Mouse (Mus musculus): ENCODE measurements around the gene Nptxr. TPM values are rescaled to one million over a fixed set of nuclear protein-coding genes. Genes with fewer than 3 reads are reported as not detected.

The Nptxr gene
- polyA plus RNA-seq, 1 experiment, result 0.03 TPM

DNA sequence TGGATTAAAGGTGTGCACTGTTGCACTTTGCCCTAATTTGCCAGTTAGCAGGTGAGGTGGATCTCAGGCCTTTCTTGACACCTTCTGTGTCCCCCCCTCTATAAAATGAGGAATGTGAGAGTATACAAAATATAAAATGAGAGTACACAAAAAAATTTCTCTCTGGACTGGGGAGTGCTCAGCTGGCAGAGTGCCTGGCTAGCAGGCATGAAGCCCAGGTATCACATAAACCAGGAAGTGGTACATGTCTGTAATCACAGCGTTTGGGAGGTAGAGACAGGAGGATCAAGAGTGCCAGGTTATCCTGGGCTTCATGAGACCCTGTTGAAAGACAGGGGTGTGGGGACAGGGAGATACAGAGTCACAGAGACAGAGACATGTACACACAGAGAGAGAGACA, 2.5 kb upstream of the Nptxr start:
- Histone ChIP-seq H3K4me3 (replicated peaks) (no peak overlapping the region), H3K4me1 (peaks cover 42% of the 10 kb centered on the region)
- no peak for TF ChIP-seq FLI1 (IDR thresholded peaks at IDR 0.05; ENCODE audit: low read length)
- TF ChIP-seq GATA1 (IDR thresholded peaks at IDR 0.05; ENCODE audit: borderline replicate concordance, low read length), result no peak

DNA sequence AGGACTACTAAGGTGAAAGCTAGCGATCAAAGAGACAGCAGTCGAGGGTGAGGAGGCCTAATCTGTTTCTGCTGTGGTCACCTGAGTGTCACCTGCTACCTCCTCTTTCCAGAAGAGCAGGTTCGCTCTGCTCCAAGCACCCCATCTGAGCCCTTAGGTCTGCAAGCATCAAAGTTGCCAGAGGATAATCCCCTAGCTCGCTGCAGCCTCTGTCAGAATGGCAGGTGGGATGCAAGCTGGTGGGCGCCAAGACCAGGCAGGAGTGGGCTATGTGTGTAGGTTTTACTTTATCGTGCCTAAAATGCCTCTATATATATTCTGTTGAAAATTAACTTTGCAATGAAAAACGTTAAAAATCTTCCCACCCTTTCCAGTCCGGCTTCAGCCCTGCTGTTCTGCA, 680 bp upstream of the Nptxr start:
- H3K27me3 ChIP-seq (replicated peaks), result peaks cover 93% of the 10 kb centered on the region
- no peaks in the 10 kb centered on the region for H3K9me3 ChIP-seq
- peaks cover 26% of the 10 kb centered on the region for H3K4me1 ChIP-seq
- peak overlapping the region; percentile 89 for H3K4me3 ChIP-seq (replicated peaks)
- TF ChIP-seq FLI1 (IDR thresholded peaks at IDR 0.05; ENCODE audit: low read length), result no peak
- no peak for TF ChIP-seq GATA1 (IDR thresholded peaks at IDR 0.05; ENCODE audit: borderline replicate concordance, low read length)
- H3K36me3 ChIP-seq (replicated peaks; ENCODE audit: low read length), result no peaks in the 10 kb centered on the region

More for the DNA sequence above, 2.5 kb upstream of the Nptxr start:
- Histone ChIP-seq H3K9me3 (no peaks in the 10 kb centered on the region), H3K27me3 (replicated peaks) (peaks cover 93% of the 10 kb centered on the region), H3K36me3 (replicated peaks; ENCODE audit: low read length) (no peaks in the 10 kb centered on the region)

GRCm38 (mm10) chr15:79803533-79804351, 824 bp downstream of the Nptxr start:
- H3K9me3 ChIP-seq, result no peaks in the 10 kb centered on the region
- peak overlapping the region; percentile 89 for H3K4me3 ChIP-seq (replicated peaks)
- H3K4me1 ChIP-seq, result peaks cover 23% of the 10 kb centered on the region
- no peaks in the 10 kb centered on the region for H3K36me3 ChIP-seq (replicated peaks; ENCODE audit: low read length)
- TF ChIP-seq FLI1 (IDR thresholded peaks at IDR 0.05; ENCODE audit: low read length), result no peak
- no peak for TF ChIP-seq GATA1 (IDR thresholded peaks at IDR 0.05; ENCODE audit: borderline replicate concordance, low read length)
- peaks cover 92% of the 10 kb centered on the region for H3K27me3 ChIP-seq (replicated peaks)

- no peak for TF ChIP-seq FLI1 (IDR thresholded peaks at IDR 0.05; ENCODE audit: low read length)
- no peak for TF ChIP-seq GATA1 (IDR thresholded peaks at IDR 0.05; ENCODE audit: borderline replicate concordance, low read length)
- peaks cover 93% of the 10 kb centered on the region for H3K27me3 ChIP-seq (replicated peaks)
- no peaks in the 10 kb centered on the region for H3K9me3 ChIP-seq
- H3K4me3 ChIP-seq (replicated peaks), result no peak overlapping the region
- H3K4me1 ChIP-seq, result peaks cover 23% of the 10 kb centered on the region
- H3K36me3 ChIP-seq (replicated peaks; ENCODE audit: low read length), result no peaks in the 10 kb centered on the region
Measured at GRCm38 (mm10) chr15:79802304-79802703, 2.3 kb downstream of the Nptxr start.

DNA sequence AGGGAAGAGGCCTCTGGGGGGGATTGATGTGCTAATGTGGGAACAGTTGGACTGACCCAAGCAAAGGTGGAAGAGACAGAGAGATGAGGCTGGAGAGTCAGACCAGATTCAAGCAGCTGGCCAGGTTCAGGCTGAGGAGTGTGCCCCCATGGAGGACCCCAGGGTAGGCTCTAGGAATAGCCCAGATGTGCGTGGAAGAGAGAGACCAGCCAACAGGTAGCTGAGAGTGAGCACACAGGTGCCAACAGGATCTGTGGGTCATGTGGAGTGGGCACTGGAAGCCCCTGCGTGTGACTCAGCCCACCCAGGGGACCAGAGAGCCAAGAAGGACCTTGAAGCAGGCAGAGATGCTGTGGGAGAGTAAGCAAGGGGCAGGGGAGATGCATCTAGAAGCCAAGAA, 2.9 kb downstream of the Nptxr start:
- no peak for TF ChIP-seq GATA1 (IDR thresholded peaks at IDR 0.05; ENCODE audit: borderline replicate concordance, low read length)
- no peak for TF ChIP-seq FLI1 (IDR thresholded peaks at IDR 0.05; ENCODE audit: low read length)
- H3K4me3 ChIP-seq (replicated peaks), result no peak overlapping the region
- no peaks in the 10 kb centered on the region for H3K36me3 ChIP-seq (replicated peaks; ENCODE audit: low read length)
- H3K9me3 ChIP-seq, result no peaks in the 10 kb centered on the region
- peaks cover 93% of the 10 kb centered on the region for H3K27me3 ChIP-seq (replicated peaks)
- H3K4me1 ChIP-seq, result peaks cover 23% of the 10 kb centered on the region

DNA sequence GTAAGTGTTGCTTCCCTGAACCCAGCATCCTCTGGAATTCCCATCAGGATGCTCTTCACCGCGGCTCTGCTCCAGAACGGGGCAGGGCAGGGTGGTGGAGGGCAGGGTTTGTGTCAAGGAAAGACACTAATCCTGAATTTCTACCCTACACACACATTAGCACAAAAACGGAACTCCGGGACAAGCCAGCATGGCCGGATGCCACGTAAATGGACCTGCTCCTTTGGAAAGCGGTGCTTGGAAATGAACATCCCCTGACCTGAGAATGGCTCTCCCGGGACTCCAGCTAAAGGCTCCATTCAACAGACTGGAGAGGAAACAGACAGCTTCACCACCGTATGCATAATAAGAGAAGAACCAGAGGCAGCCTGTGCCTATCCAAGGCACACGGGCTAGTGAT, 3.9 kb downstream of the Nptxr start:
- Histone ChIP-seq H3K4me3 (replicated peaks) (no peak overlapping the region), H3K9me3 (no peaks in the 10 kb centered on the region), H3K4me1 (peaks cover 23% of the 10 kb centered on the region), H3K36me3 (replicated peaks; ENCODE audit: low read length) (no peaks in the 10 kb centered on the region), H3K27me3 (replicated peaks) (peaks cover 93% of the 10 kb centered on the region)
- TF ChIP-seq FLI1 (IDR thresholded peaks at IDR 0.05; ENCODE audit: low read length) (no peak), GATA1 (IDR thresholded peaks at IDR 0.05; ENCODE audit: borderline replicate concordance, low read length) (no peak)

GRCm38 (mm10) chr15:79798591-79798990, 6.0 kb downstream of the Nptxr start:
- no peak for TF ChIP-seq FLI1 (IDR thresholded peaks at IDR 0.05; ENCODE audit: low read length)
- TF ChIP-seq GATA1 (IDR thresholded peaks at IDR 0.05; ENCODE audit: borderline replicate concordance, low read length), result no peak
- peaks cover 11% of the 10 kb centered on the region for H3K4me1 ChIP-seq
- H3K36me3 ChIP-seq (replicated peaks; ENCODE audit: low read length), result no peaks in the 10 kb centered on the region
- H3K4me3 ChIP-seq (replicated peaks), result no peak overlapping the region
- peaks cover 92% of the 10 kb centered on the region for H3K27me3 ChIP-seq (replicated peaks)
- no peaks in the 10 kb centered on the region for H3K9me3 ChIP-seq

- no peak for TF ChIP-seq GATA1 (IDR thresholded peaks at IDR 0.05; ENCODE audit: borderline replicate concordance, low read length)
- no peak for TF ChIP-seq FLI1 (IDR thresholded peaks at IDR 0.05; ENCODE audit: low read length)
- no peaks in the 10 kb centered on the region for H3K9me3 ChIP-seq
- H3K4me1 ChIP-seq, result peaks cover 4% of the 10 kb centered on the region; the same call in 1 of the 2 replicates
- no peak overlapping the region for H3K4me3 ChIP-seq (replicated peaks)
- H3K36me3 ChIP-seq (replicated peaks; ENCODE audit: low read length), result no peaks in the 10 kb centered on the region
- peaks cover 92% of the 10 kb centered on the region for H3K27me3 ChIP-seq (replicated peaks)
Measured at GRCm38 (mm10) chr15:79797680-79798079, 6.9 kb downstream of the Nptxr start.

GRCm38 (mm10) chr15:79797096-79797495, 7.5 kb downstream of the Nptxr start:
- H3K9me3 ChIP-seq, result no peaks in the 10 kb centered on the region
- H3K36me3 ChIP-seq (replicated peaks; ENCODE audit: low read length), result no peaks in the 10 kb centered on the region
- TF ChIP-seq GATA1 (IDR thresholded peaks at IDR 0.05; ENCODE audit: borderline replicate concordance, low read length) (no peak), FLI1 (IDR thresholded peaks at IDR 0.05; ENCODE audit: low read length) (no peak)
- H3K27me3 ChIP-seq (replicated peaks), result peaks cover 92% of the 10 kb centered on the region
- H3K4me3 ChIP-seq (replicated peaks), result no peak overlapping the region
- H3K4me1 ChIP-seq, result peaks cover 8% of the 10 kb centered on the region; the same call in 1 of the 2 replicates

- Histone ChIP-seq H3K4me1 (peaks cover 8% of the 10 kb centered on the region; the same call in 1 of the 2 replicates), H3K9me3 (no peaks in the 10 kb centered on the region), H3K36me3 (replicated peaks; ENCODE audit: low read length) (no peaks in the 10 kb centered on the region), H3K4me3 (replicated peaks) (no peak overlapping the region), H3K27me3 (replicated peaks) (peaks cover 91% of the 10 kb centered on the region)
- TF ChIP-seq FLI1 (IDR thresholded peaks at IDR 0.05; ENCODE audit: low read length) (no peak), GATA1 (IDR thresholded peaks at IDR 0.05; ENCODE audit: borderline replicate concordance, low read length) (no peak)
Measured at GRCm38 (mm10) chr15:79796256-79796655, 8.3 kb downstream of the Nptxr start.

Data from megakaryocyte, embryonic 14.5 days (primary cell).